Mouse (Mus musculus) liver, postnatal 0 days (tissue): ENCODE measurements around the gene Gm5426. TPM values are rescaled to one million over a fixed set of nuclear protein-coding genes. Genes with fewer than 3 reads are reported as not detected.

Source experiments
- ATAC-seq: fragments of 200-750 bp; cut with Nextera tagmentation; 2 replicates; pipeline ENCODE4 v1.8.0; 2017; ENCODE audit warnings: mild to moderate bottlenecking, moderate library complexity
- DNase-seq: peaks from one replicate; pipeline ENCODE4 v3.0.0-alpha.2; 2016
- H3K27ac ChIP-seq: fragments of 300-500 bp; sonication (generic); 2 replicates; pipeline ENCODE4 v1.5.1; 2014; ENCODE audit warnings: antibody characterized with exemption, moderate library complexity, mild to moderate bottlenecking, low read depth
- H3K27me3 ChIP-seq: fragments of 300-500 bp; sonication (generic); 2 replicates; pipeline ENCODE4 v1.6.1; 2014; ENCODE audit warnings: low read length, control low read depth, mixed read lengths; ENCODE audit not compliant: insufficient read depth
- H3K36me3 ChIP-seq: fragments of 300-500 bp; sonication (generic); replicated peaks from 2 replicates; pipeline ENCODE4 v1.6.1; 2014; ENCODE audit warnings: mild to moderate bottlenecking, control low read depth, low read length, moderate library complexity, mixed read lengths; ENCODE audit not compliant: insufficient read depth
- H3K4me1 ChIP-seq: fragments of 300-500 bp; sonication (generic); 2 replicates; pipeline ENCODE4 v1.6.1; 2014; ENCODE audit warnings: antibody characterized with exemption, mild to moderate bottlenecking, control low read depth; ENCODE audit not compliant: insufficient read depth
- H3K4me2 ChIP-seq: fragments of 300-500 bp; sonication (generic); 2 replicates; pipeline ENCODE4 v1.6.1; 2014; ENCODE audit warnings: low read depth, mild to moderate bottlenecking, low read length, moderate library complexity, mixed read lengths
- H3K4me3 ChIP-seq: fragments of 300-500 bp; sonication (generic); 2 replicates; pipeline ENCODE4 v1.5.1; 2014; ENCODE audit warnings: low read depth, low read length
- H3K9ac ChIP-seq: fragments of 300-500 bp; sonication (generic); replicated peaks from 2 replicates; pipeline ENCODE4 v1.6.1; 2014; ENCODE audit warnings: mild to moderate bottlenecking, moderate library complexity
- H3K9me3 ChIP-seq: fragments of 300-500 bp; sonication (generic); 2 replicates; pipeline ENCODE4 v1.6.1; 2016; ENCODE audit warnings: mild to moderate bottlenecking, control low read depth, low read length, mixed read lengths
- CTCF ChIP-seq: sonication (generic); IDR thresholded peaks from 2 replicates; pipeline ENCODE4 v1.5.1; 2016; ENCODE audit warnings: antibody characterized with exemption, low read depth
- EP300 ChIP-seq: IDR thresholded peaks from 2 replicates; pipeline ENCODE4 v1.6.1; 2016; ENCODE audit warnings: antibody characterized with exemption, low read depth, mild to moderate bottlenecking
- WGBS: fragments of 180-500 bp; shearing (Covaris S2); extraction: QIAGEN DNeasy Blood & Tissue Kit; methylation state at CpG from one replicate; pipeline ENCODE4 v1.1.7; 2014; ENCODE audit not compliant: insufficient replicate concordance; 5-methylcytosine and 5-hydroxymethylcytosine counted together
- polyA plus RNA-seq: library from polyadenylated mRNA; unstranded; fragments of >200 nt; fragmentation: Nextera tagmentation; extraction: Ambion mirVana; gene quantifications from 2 replicates; pipeline ENCODE4 v1.2.1, GENCODE M21; 2015

The Gm5426 gene
- polyA plus RNA-seq, 1 experiment from 2014 or later, result not detected

GRCm38 (mm10) chr10:96104158-96104557 is 32.2 kb upstream of the Gm5426 start:
- no peak overlapping the region for H3K4me3 ChIP-seq
- H3K27ac ChIP-seq, result no peak overlapping the region
- H3K9ac ChIP-seq, result no peak overlapping the region
- TF ChIP-seq EP300 (no peak), CTCF (peak; percentile 35; the same call in 1 of the 2 replicates)
- no peaks in the 10 kb centered on the region for H3K27me3 ChIP-seq
- H3K36me3 ChIP-seq, result no peaks in the 10 kb centered on the region
- WGBS, result 39% methylated on average over 3 of the region's 3 CpGs
- H3K9me3 ChIP-seq, result no peaks in the 10 kb centered on the region
- DNase-seq (no peak), ATAC-seq (no peak)
- no peak overlapping the region for H3K4me2 ChIP-seq
- no peaks in the 10 kb centered on the region for H3K4me1 ChIP-seq

DNA sequence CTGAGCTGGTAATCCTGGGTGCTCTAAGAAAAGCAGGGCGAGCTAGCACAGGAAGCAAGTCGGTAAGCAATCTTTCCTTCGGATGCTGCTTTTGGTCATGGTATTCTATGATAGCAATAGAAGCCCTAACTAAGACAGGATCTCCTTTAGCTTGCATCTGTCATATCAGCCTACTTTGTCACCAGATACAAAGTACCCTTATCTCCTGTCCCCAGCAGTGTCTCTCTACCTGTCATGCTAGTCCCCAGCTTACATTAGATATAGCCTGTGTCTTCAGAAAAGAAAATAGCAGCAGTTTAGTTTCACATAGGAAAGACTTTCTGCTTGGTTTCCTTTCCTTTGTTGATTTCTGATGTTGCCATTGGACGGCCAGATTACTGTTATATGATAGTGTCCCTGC is 31.8 kb upstream of the Gm5426 start:
- Histone ChIP-seq H3K4me2 (no peak overlapping the region), H3K9ac (no peak overlapping the region), H3K4me3 (no peak overlapping the region), H3K27ac (no peak overlapping the region), H3K36me3 (no peaks in the 10 kb centered on the region), H3K9me3 (no peaks in the 10 kb centered on the region), H3K27me3 (no peaks in the 10 kb centered on the region), H3K4me1 (no peaks in the 10 kb centered on the region)
- 64% methylated on average over 4 of the region's 4 CpGs for WGBS
- ATAC-seq (peak; percentile 43; the same call in 1 of the 2 replicates), DNase-seq (no peak)
- no peak for TF ChIP-seq CTCF
- TF ChIP-seq EP300, result 0 out of 2 replicates have a peak, but pooled peaks have one; percentile 28

DNA sequence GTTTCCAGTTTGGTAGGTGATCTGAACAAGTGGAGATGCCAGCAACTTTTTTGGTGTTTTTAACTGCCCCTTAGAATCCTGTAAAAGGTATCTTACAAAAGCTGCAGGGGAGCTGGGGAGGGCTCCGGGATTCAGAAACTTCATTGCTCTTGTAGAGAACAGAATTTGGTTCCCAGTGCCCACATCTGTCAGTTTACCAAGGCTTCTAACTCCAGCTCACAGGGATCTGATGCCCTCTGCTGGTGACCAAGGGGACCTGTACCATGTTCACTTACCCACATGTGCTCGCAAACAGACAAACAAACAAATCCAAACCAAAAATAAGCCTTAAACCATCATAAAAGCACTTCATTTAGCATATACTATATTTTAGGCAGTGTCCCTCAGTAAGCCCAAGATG is 31.3 kb upstream of the Gm5426 start:
- TF ChIP-seq EP300, result no peak
- peak; percentile 63 for TF ChIP-seq CTCF
- no peak overlapping the region for H3K4me3 ChIP-seq
- H3K4me1 ChIP-seq, result no peaks in the 10 kb centered on the region
- H3K36me3 ChIP-seq, result no peaks in the 10 kb centered on the region
- no peaks in the 10 kb centered on the region for H3K27me3 ChIP-seq
- H3K9ac ChIP-seq, result no peak overlapping the region
- WGBS, result 76% methylated on average over 2 of the region's 2 CpGs
- no peak for ATAC-seq
- DNase-seq, result no peak
- no peaks in the 10 kb centered on the region for H3K9me3 ChIP-seq
- no peak overlapping the region for H3K4me2 ChIP-seq
- no peak overlapping the region for H3K27ac ChIP-seq

DNA sequence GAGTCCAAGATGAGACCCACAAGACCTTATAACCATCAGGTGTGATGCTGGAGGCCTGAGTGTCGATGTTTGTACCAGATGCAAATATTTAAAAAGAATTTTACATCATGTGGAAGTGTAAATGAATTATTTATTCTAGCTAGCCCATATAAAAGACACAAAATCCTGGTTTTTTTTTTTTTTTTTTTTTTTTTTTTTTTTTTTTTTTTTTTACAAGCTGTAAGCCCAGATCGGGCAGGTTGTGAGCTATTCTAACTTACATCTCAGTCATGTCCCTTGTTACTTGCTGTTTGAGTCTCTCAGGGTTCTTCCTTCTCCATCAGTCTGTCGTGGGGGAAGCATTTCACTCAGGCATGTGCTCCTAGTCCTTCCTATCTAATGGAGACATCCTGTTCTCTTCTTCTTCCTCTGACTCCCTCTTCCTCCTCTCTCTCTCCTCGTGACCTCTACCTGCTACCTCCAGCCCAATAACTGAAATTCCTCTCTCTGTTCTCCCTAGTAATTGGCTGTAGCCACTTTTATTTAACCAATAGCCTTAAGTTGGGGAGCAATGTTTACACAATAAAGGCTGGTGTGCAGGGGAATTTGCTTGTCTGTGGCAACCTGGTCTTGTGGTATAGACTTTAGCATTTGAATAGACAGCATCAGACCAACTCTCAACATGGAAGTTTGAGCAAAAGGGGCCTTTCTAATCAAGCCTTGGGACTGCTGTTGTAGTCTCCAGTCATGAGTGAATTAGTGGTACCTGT is 29.3 kb upstream of the Gm5426 start:
- ATAC-seq (no peak), DNase-seq (no peak)
- H3K36me3 ChIP-seq, result no peaks in the 10 kb centered on the region
- H3K4me1 ChIP-seq, result no peaks in the 10 kb centered on the region
- H3K4me2 ChIP-seq, result no peak overlapping the region
- H3K27ac ChIP-seq, result no peak overlapping the region
- no peak overlapping the region for H3K4me3 ChIP-seq
- no peaks in the 10 kb centered on the region for H3K27me3 ChIP-seq
- H3K9me3 ChIP-seq, result no peaks in the 10 kb centered on the region
- 48% methylated on average over 4 of the region's 4 CpGs for WGBS
- TF ChIP-seq EP300, result no peak
- TF ChIP-seq CTCF, result no peak
- no peak overlapping the region for H3K9ac ChIP-seq

- TF ChIP-seq EP300, result no peak
- TF ChIP-seq CTCF, result no peak
- WGBS, result 46% methylated on average over 1 of the region's 1 CpGs
These were observed 28.6 kb upstream of the Gm5426 start for GRCm38 (mm10) chr10:96107825-96108224.

DNA sequence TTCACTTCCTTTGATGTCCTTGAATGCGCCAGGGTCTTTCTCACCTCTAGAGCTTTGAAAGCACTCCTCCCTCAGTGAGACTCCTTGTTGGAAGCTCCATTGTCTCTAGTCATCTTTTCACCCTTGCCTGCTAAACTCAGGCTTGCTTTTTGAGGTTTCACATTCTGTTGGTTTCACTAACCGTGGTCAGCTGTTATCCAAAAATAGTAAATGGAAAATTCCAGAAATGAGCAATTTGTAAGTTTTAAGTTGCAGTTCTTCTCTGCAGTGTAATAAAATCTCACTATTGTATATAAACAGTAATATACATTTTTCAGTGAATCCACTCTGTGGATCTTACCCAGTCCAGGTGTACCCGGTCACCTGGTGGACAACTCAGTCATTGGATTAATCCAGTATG is 21.1 kb upstream of the Gm5426 start:
- H3K9ac ChIP-seq, result no peak overlapping the region
- H3K4me2 ChIP-seq, result no peak overlapping the region
- H3K27ac ChIP-seq, result no peak overlapping the region
- H3K27me3 ChIP-seq, result no peaks in the 10 kb centered on the region
- no peaks in the 10 kb centered on the region for H3K36me3 ChIP-seq
- H3K9me3 ChIP-seq, result no peaks in the 10 kb centered on the region
- no peak for TF ChIP-seq CTCF
- TF ChIP-seq EP300, result no peak
- no peak for ATAC-seq
- 78% methylated on average over 3 of the region's 3 CpGs for WGBS
- DNase-seq, result no peak
- no peaks in the 10 kb centered on the region for H3K4me1 ChIP-seq
- H3K4me3 ChIP-seq, result no peak overlapping the region

More at GRCm38 (mm10) chr10:96107825-96108224, 28.6 kb upstream of the Gm5426 start:
- Histone ChIP-seq H3K4me3 (no peak overlapping the region), H3K27me3 (no peaks in the 10 kb centered on the region), H3K4me2 (no peak overlapping the region), H3K9me3 (no peaks in the 10 kb centered on the region), H3K36me3 (no peaks in the 10 kb centered on the region), H3K9ac (no peak overlapping the region), H3K4me1 (no peaks in the 10 kb centered on the region), H3K27ac (no peak overlapping the region)
- ATAC-seq (peak; percentile 64), DNase-seq (no peak)
